Mouse (Mus musculus) WW6 (cell line): Measurements from ENCODE around the gene Psmb9.
"Not testable (repeated sequence)": the region's sequence is repeated elsewhere in the genome, so short reads cannot be mapped to it uniquely, and the experiment has no call there.

Experiments
- DNase-seq: peaks from one replicate; pipeline ENCODE4 v3.0.0-alpha.2; 2013; ENCODE audit warnings: low read depth, low spot score

The Psmb9 gene

GRCm38 (mm10) chr17:34187261-34187916 lies at the start of gene Psmb9, which contains the start of gene Tap1:
TSS of gene Psmb9 (minus strand) at chr17:34187764.
TSS of gene Tap1 (plus strand) at chr17:34187553.
- DNase-seq: peak; percentile 93

- DNase-seq: no peak
These were observed 49.1 kb upstream of the Psmb9 start for GRCm38 (mm10) chr17:34236691-34237090.

- no peak for DNase-seq
These were observed 47.4 kb upstream of the Psmb9 start for GRCm38 (mm10) chr17:34234926-34235325.

GRCm38 (mm10) chr17:34232021-34232420 lies 44.5 kb upstream of the Psmb9 start:
- DNase-seq: not testable (repeated sequence)

GRCm38 (mm10) chr17:34230971-34231370 lies 43.4 kb upstream of the Psmb9 start:
- not testable (repeated sequence) for DNase-seq

- not testable (repeated sequence) for DNase-seq
These were observed 38.3 kb upstream of the Psmb9 start for GRCm38 (mm10) chr17:34225911-34226310.

GRCm38 (mm10) chr17:34225426-34225825 lies 37.9 kb upstream of the Psmb9 start:
- DNase-seq: no peak

GRCm38 (mm10) chr17:34224816-34225215 lies 37.3 kb upstream of the Psmb9 start:
- no peak for DNase-seq

- DNase-seq: not testable (repeated sequence)
These were observed 32.8 kb upstream of the Psmb9 start for GRCm38 (mm10) chr17:34220401-34220800.

- not testable (repeated sequence) for DNase-seq
These were observed 32.2 kb upstream of the Psmb9 start for GRCm38 (mm10) chr17:34219801-34220200.

- DNase-seq: not testable (repeated sequence)
These were observed 31.5 kb upstream of the Psmb9 start for GRCm38 (mm10) chr17:34219096-34219495.

GRCm38 (mm10) chr17:34218675-34219074 lies 31.1 kb upstream of the Psmb9 start:
- no peak for DNase-seq

- DNase-seq: no peak
These were observed 30.4 kb upstream of the Psmb9 start for GRCm38 (mm10) chr17:34217986-34218385.

GRCm38 (mm10) chr17:34217216-34217928 lies 29.8 kb upstream of the Psmb9 start:
- DNase-seq: no peak

- DNase-seq: no peak
These were observed 27.6 kb upstream of the Psmb9 start for GRCm38 (mm10) chr17:34215176-34215575.

- no peak for DNase-seq
These were observed 26.4 kb upstream of the Psmb9 start for GRCm38 (mm10) chr17:34213936-34214335.

GRCm38 (mm10) chr17:34211746-34212365 lies 24.3 kb upstream of the Psmb9 start:
- no peak for DNase-seq

GRCm38 (mm10) chr17:34210599-34210998 lies 23.0 kb upstream of the Psmb9 start:
- no peak for DNase-seq

- no peak for DNase-seq
These were observed 22.1 kb upstream of the Psmb9 start for GRCm38 (mm10) chr17:34209680-34210079.

GRCm38 (mm10) chr17:34208421-34208820 lies 20.9 kb upstream of the Psmb9 start:
- DNase-seq: no peak

GRCm38 (mm10) chr17:34207866-34208265 lies 20.3 kb upstream of the Psmb9 start:
- no peak for DNase-seq

GRCm38 (mm10) chr17:34207456-34207855 lies 19.9 kb upstream of the Psmb9 start:
- no peak for DNase-seq

- no peak for DNase-seq
These were observed 19.2 kb upstream of the Psmb9 start for GRCm38 (mm10) chr17:34206731-34207130.
